Mouse (Mus musculus): ENCODE results near the gene 2310007B03Rik.

GRCm38 (mm10) chr1:93175849-93176248, 15.1 kb upstream of the 2310007B03Rik start:
- TF ChIP-seq POLR2A (IDR thresholded peaks at IDR 0.05; ENCODE audit: borderline replicate concordance, extremely low read depth, low read depth, low read length) (no peak), CTCF (IDR thresholded peaks at IDR 0.05; ENCODE audit: insufficient read depth, low read length) (no peak)
